Mouse (Mus musculus) right cerebral cortex, postnatal 10 days (tissue): ENCODE data around the gene Ptprd.

Source experiments
- DNase-seq, 2 experiments: peaks; one replicate each; pipeline ENCODE4 v3.0.0; 2021; ENCODE audit warnings: low spot score in 2 of 2

The Ptprd gene

GRCm38 (mm10) chr4:76319874-76320273 lies 1891.9 kb downstream of the Ptprd start:
- no peak for DNase-seq

GRCm38 (mm10) chr4:76315977-76316376 lies 1895.8 kb downstream of the Ptprd start:
- no peak for DNase-seq

DNA sequence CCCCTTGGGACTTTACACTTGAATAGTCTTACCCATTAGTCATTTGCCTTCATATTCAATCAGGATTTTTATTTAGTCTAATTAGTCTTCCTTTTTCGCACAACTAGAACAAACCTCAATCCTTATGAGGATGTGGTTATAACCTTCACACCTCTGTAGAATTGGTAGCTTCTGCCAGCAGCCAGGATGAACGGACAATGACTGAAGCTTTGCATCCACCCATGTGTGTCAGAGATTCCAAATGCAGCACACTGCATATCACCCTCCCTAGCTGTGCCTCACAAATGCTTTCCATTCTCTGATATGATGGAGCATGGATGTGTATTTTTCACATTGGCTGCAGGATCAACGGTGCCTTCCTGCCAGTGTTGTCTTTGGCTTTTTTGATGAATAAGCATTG lies 1898.0 kb downstream of the Ptprd start:
- no peak for DNase-seq

- DNase-seq: no peak
Observed at GRCm38 (mm10) chr4:76312593-76312992, 1899.2 kb downstream of the Ptprd start.

DNA sequence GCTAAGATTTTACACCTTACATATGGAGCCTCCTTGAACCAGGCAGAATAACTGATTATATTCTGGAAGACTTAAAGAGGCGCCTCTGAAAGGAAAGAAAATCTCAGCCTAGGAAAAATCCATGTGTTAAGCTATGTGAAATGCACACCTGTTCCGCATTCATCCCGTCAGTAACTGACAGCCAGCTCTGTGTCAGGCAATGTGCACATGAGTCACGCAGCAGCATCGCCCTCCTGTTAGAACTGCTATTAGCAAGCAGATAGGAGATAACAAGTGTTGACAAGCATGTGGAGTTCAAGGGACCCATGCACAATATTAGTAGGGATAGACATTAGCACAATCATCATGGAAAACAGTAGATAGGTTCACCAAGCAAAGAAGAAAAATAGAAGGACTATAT lies 1905.8 kb downstream of the Ptprd start:
- no peak for DNase-seq

DNA sequence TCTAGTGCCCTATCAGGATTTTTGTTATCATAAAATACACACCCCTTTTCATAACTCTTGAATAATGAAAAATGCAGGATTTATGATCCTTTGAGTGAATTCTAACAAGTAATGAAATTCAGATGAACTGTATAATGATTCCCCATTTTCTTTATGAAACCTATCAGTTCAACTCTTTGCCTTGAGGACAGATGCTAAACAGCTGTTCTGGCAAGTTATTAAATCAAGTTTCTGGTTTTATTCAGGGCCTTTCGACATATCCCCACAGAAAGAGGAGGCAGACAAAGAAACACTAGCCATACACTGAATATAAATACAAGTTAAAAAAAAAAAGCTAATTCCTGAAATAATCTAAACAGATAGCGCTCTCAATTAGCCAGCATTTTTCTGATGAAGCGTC lies 1914.4 kb downstream of the Ptprd start:
- DNase-seq: no peak

DNA sequence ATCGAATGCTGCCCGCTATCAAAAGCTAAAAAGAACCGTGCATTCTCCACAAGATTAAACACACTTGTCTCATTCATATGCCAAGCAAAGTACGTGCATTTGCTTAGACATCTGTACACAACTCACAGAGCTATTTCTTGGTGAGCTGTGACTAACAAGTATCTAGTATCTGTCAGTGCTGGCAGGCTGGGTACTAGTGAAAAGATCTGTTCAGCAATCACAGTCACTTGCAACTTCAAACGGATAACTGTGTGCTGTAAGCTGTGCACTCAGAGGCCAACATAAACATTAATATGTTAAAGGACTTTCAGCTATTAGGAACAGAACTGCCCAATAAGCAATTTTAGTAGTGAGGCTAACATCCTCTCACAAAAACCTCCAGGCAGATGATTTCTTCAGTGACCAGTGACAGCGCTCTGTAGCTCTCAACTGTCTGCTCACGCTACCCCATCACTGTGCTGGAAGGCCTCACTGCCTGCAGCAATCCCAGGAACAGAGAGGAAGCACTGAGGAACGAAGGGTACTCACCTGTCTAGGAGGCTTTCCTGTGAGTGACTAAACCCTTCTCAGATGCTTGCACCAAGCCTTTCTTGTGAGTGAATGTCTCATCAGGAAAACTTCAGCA lies 1918.9 kb downstream of the Ptprd start:
- no peak for DNase-seq

- DNase-seq: no peak
Observed at GRCm38 (mm10) chr4:76290484-76290818, 1921.3 kb downstream of the Ptprd start.

- no peak for DNase-seq
Observed at GRCm38 (mm10) chr4:76289612-76290483, 1921.9 kb downstream of the Ptprd start.

DNA sequence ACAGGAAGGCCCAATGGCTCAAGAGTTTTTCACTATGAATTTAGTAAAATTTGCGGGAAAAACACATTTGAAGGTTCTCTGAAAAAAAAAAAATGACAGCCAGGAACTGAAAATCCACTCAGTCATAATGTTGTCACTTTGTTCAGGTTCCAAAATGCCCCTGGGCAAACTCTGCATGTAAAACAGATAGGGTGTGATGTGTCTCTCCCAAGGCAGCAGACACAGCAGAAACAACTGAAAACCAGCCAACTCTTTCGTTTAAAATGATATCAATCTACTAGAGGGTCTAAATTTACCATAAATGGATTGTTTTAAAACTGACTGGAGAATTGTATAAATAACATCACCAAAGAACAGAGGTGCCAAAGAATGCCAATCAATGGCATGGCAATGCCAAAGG lies 1925.7 kb downstream of the Ptprd start:
- DNase-seq: no peak

GRCm38 (mm10) chr4:76282886-76283285 lies 1928.9 kb downstream of the Ptprd start:
- no peak for DNase-seq

DNA sequence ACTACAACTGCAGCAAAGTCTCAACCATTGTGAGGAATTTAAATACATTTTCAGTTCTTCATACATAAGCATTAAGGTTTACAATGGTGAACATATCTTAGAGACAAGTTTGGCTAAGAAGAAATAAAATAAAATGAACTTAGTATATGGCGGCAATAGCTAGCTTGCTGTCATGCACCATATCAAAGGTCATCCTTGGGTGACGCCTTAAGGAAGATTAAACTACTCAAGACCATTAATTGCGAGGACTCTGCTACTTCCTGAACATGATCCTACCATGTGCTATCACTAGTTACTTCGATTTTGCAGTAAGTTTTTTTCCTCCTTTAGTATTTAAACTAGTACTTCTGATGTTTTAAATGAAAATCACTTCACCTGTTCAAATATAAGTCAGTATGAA lies 1949.0 kb downstream of the Ptprd start:
- no peak for DNase-seq

DNA sequence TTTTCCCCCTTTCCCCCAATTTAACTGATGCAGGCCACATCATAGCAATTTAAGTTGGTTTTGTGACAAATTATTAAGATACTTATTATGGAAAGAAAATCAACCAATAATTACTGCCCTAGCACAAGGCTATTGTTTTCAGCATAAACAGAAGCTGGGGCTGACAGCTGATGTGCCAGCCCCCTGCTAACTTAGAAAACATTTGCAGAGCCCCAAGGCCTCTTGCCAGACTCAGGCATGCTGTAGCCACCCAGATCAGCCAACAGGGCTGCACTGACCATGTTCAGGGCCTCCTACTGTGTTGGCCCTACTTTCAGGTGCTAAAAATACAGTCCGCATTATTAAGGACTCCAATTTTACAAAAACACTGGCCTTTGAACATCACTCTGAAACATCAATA lies 1951.1 kb downstream of the Ptprd start:
- DNase-seq: peak in 1 of 2 experiments; percentile 28

DNA sequence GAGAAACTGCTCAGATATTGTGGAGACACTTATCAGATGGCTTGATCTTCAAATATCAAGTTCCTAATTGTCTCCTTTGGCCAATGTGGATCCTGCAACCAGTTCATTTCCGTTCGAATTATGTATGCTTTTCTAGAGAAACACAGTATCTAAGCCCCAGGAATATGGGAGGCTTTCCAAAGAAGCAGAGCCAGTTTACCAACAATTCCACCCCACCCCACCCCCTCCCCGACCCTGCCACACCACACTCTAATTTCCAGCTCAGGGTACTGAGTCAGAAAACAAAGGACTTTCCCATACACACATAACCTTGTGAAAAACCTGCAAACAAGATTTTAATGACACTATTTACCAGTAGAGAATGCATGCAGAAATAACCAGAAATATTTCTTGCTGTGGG lies 1951.5 kb downstream of the Ptprd start:
- no peak for DNase-seq

DNA sequence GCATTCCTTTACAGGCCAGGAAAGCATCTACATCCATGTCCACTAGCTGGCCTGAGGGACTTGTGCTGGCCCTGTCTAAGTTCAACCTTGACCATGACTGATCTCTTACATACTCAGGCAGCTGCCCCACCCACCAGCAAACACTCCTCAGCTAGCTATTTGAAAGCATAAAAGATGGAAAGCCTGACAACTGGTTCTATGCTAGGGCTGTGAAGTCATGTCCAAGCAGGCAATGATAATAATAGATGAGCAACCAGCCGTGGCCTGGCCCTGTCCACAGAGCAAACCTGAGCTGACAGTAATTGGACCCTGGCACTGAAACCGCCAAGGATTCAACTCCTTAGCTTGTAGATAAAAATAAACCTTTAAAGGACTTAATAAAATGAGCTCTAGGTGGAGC lies 1952.1 kb downstream of the Ptprd start:
- no peak for DNase-seq

- no peak for DNase-seq
Observed at GRCm38 (mm10) chr4:76244371-76244770, 1967.4 kb downstream of the Ptprd start.

DNA sequence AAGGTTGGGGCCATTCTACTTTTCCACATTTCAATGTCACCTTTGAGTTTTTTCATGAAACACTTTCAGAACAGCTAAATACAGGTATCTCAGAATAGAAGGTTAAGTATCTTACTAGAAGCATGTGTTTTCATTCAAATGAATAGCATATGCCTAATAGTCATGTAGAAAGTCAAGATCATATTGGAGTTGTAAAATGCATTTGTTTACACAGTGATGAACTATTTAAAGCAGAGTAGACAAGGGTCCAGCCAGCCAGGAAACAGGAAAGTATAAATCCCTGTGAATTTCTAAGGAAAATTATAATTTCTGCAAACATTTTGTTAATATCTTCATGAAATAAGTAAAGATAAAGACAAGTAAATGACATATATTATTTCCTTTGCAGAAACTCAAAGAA lies 1970.2 kb downstream of the Ptprd start:
- DNase-seq: no peak

GRCm38 (mm10) chr4:76241140-76241539 lies 1970.6 kb downstream of the Ptprd start:
- no peak for DNase-seq

DNA sequence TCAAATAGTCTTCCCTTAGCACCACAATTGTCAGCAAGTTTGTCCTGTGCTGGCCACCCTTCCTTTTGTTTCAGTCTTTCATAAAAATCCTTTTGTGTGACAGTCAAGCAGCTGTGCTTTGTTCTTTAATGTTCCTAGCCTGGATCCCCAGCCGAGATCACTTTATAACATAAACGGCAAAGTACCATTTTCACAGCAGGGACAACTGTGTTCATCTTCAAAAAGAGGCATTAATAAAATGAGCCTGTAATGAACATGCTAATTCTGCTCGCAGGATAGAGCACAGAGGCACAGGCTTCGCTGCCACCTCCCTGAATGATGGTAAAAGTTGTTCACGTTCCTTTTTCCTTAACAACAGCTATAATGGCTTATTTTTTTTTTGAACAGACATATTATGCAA lies 1972.7 kb downstream of the Ptprd start:
- no peak for DNase-seq

DNA sequence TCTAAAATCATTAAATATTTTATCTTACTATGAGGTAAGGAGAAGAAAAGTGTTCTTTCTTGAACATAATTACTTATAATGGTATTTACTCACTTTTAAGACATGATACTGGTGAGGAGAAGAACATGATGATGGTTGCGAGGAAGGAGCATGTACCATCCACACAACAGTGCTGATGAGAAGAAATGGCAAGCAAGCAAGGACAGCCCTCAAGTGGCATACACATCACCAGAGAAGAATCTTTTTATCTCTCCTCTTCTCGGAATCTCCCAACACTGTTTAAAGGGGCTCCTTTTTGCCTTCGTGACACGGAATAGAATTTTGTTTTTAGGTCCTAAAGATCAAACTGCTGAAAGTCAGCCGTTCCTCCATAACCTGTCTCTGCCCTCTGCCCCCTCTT lies 1973.2 kb downstream of the Ptprd start:
- DNase-seq: no peak

GRCm38 (mm10) chr4:76237827-76238226 lies 1973.9 kb downstream of the Ptprd start:
- no peak for DNase-seq

DNA sequence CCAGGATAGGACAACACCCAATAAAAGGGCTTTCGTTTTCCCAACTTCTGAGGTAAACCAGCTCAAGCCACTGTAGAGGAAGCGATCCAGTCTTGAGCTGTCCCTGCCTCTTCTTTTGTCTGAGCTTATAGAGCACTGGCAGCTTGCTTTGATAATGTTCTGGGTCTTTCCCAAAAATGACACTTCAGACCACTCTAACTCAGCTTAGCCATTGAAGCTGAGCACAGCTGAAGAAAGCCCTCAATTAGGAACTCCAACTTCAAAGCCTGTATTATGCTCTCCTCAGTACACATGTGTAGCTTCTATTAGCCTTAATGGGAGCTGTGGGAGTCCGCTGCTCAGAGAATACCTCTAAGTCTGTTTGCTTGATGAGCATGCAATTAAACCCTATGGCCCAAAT lies 1988.0 kb downstream of the Ptprd start:
- no peak for DNase-seq

DNA sequence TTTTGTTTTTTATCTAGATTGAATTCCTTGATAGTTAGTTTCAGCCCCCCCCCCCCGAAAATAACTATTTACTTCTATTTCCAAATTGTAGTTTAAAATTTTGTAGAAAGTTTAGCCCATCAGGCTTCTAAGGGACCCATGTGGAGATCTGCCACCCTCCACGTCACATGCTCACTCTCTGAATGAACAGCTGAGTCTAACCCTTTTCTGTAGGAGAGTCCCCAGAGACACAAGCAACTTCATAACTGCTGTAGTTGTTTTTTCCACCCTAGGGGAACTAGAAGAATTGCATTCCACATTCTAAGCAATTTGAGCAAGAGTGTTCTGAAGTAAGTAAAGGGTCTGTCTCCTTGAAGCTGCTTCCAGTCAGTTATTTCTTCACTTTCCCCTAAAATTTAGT lies 1989.2 kb downstream of the Ptprd start:
- DNase-seq: no peak

DNA sequence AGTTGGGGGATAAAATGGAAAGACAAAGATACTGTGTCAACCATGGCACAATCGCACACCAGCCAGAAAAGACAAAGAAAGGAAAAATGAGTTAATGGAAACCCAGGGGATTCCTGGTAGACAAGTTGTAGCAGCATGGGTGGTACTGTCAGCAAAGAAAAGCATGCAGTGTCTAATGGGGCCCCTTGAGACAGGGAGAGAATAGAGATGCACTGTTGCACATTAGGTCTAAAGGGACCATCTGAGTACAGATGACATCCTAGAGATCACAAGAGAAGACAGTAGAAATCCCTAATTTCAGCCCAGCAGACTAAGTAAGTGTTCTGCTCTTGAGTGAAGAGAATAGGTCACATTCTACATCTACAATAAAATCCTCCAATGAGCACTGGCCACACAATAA lies 1993.7 kb downstream of the Ptprd start:
- no peak for DNase-seq
